Mouse (Mus musculus) hematopoietic stem cell, adult 5-6 weeks (primary cell): ENCODE data around the gene Atp1b2. TPM values are rescaled to one million over a fixed set of nuclear protein-coding genes. Genes with fewer than 3 reads are reported as not detected.
"Not testable (repeated sequence)": the region's sequence is repeated elsewhere in the genome, so short reads cannot be mapped to it uniquely, and the experiment has no call there.

Experiments
- ATAC-seq, 2 experiments: fragments of 125-278 bp in 1 of 2; replicated peaks in 1 of 2; 2 replicates each; pipeline ENCODE4 v1.8.0; 2016 to 2017; ENCODE audit warnings: inconsistent platforms in 2 of 2, mild to moderate bottlenecking in 2 of 2, moderate number of reproducible peaks in 2 of 2, low read depth in 1 of 2, moderate TSS enrichment in 1 of 2; ENCODE audit not compliant: low FRiP score in 2 of 2, poor library complexity in 2 of 2, severe bottlenecking in 2 of 2, insufficient read depth in 1 of 2, low TSS enrichment in 1 of 2
- total RNA-seq: library from RNA; stranded (forward); fragments of 172-1452, 232-1000 nt; gene quantifications from 2 replicates; pipeline ENCODE4 v1.2.3, GENCODE M21; 2017

Atp1b2 gene
- total RNA-seq: 1.0 and 7.6 TPM in 2 replicates

DNA sequence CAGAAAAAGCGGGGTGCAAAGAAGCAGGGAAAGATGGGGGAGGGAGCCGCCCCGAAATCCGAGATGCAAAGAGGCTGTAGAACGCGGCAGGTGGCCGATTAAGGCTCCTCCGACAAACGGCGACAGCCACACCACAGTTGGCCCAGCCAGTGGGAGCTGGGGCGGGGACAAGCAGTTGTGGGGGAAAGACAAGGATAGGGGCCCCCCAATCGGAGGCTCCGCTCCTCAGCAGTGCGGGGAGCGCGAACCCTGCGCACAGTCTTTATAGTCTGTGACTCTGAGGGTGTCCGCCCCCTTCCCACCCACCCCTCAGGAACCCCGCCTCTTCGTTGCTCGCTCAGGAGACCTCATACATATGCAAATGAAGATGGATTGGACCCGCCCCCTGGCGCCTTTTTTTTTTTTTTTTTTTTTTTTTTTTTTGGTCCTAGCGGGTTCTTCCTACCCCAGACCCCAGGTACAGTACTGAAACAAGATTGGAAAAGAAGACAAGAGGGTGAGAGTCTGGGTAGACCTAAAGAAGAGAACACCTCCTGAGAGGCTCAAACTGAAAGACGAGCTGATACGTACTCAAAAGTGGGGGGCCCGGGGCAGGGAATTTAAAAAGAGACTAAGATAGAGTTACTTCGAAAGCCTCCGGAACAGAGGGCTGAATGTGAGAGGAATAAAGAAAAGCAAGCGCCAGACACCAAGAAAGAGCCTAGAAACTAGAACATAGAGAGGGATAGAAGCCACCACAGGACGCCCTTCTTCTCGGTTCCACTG is at the start of gene Atp1b2:
Gene Atp1b2 (minus strand): TSS at position 217 of the 765 bp plus-strand sequence.
- peak; percentile 69 to 75 for ATAC-seq

DNA sequence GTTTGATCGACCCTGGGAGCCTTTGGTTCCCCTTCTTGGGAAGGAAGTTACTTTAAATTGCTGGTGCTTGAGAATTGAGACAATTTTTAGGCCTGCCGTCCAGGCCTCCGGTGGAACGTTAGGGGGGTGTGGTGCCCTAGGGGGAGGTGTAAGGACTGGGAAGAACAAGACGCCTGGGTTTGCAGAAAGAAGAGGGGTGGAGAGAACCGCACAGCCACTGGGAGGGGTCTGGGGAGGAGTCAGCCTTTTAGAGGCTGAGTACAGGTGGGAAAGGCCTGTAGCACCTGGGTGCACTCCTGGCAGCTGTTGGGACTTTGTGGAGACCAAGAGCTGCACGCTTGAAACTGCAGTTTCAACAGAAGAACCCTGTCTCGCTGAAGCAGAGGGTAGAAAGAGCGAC is 49.0 kb upstream of the Atp1b2 start:
- ATAC-seq: no peak

DNA sequence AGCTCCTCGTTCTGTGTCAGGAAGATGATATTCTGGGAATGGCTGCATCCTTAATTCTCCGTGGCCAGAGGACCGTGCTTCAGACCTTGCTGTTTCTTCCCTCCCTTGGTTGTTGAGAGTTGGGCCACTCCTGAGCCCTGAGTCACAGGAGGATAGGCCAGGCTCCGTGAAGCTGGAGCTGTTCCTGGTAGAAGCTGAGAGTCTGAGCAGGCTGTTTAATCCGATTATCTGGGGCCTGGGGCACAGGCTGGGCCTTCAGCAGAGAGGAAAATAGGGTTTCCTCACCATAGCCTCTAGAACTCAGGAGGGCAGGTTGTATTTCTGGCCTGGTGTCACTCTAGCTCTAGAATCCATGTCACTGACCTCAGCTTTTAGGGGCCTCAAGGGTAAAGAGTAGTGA is 47.7 kb upstream of the Atp1b2 start:
- ATAC-seq: no peak

DNA sequence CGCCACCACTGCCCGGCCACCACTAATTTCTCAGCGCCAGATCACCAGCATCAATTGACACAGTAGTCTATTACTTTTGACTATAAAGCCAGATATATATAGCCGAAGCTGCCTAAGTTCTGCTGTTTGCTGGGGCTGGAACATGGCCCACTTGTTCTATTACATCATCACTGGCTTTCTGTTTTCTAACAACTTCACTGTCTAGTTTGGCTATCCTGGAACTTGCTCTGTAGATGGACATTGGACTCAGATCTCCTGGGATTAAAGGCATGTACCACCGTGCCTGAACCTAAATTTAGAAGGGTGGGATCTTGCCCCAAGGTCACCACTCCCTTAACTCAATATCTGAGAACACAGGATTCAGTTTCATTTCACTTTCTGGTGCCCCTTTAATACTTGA is 40.1 kb upstream of the Atp1b2 start:
- no peak for ATAC-seq

DNA sequence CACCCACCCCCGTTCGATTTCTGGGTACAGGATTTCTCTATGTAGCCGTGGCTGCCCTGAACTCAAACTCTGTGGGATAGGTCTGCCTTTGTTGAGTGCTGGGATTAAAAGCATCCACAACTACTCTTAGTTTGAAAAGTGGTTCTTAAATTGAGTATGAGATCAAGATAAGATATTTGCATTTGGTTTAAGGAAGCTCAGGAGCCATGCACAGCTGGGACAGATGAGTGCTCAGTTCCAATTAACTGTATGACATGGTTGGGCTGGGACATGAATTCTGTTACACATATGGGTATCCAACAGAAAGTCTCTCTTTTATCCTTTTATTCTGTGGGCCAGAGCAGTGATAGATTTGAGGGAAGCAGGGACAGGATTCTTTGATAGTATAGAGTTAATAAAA is 29.7 kb upstream of the Atp1b2 start:
- ATAC-seq: no peak

DNA sequence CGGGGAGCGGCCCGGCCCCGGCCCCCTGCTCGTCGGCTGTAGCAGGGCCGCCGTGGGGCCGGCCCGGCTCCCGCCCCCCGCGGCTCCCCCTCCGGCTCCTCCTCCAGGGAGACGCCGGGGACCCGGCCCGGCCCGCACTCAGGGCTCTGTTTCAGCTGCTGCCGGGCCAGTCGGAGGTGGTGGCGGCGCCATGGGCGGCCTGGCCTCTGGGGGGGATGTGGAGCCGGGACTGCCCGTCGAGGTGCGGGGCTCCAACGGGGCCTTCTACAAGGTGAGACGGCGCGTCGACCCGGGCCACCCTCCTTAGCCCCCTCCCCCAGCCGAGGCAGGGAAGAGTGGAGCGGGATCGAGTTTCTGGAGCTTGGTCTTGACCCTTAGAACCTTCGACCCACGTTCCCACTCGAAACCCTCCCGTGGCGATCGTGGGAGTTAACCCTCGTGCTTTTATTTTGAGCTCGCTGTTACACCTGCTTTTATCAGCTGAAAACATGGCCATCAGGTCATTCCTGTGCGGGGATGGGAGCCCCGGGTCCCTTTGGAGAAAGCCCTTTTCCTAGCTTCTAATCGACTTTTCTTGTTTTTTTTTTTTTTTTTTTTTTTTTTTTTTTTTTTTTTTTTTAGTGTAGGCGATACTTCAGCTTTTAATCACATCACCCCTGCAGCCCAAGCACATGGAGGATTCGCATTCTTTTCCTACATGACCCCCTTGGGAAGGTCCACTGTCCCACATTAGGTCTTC is 27.6 kb upstream of the Atp1b2 start:
- ATAC-seq: no peak

DNA sequence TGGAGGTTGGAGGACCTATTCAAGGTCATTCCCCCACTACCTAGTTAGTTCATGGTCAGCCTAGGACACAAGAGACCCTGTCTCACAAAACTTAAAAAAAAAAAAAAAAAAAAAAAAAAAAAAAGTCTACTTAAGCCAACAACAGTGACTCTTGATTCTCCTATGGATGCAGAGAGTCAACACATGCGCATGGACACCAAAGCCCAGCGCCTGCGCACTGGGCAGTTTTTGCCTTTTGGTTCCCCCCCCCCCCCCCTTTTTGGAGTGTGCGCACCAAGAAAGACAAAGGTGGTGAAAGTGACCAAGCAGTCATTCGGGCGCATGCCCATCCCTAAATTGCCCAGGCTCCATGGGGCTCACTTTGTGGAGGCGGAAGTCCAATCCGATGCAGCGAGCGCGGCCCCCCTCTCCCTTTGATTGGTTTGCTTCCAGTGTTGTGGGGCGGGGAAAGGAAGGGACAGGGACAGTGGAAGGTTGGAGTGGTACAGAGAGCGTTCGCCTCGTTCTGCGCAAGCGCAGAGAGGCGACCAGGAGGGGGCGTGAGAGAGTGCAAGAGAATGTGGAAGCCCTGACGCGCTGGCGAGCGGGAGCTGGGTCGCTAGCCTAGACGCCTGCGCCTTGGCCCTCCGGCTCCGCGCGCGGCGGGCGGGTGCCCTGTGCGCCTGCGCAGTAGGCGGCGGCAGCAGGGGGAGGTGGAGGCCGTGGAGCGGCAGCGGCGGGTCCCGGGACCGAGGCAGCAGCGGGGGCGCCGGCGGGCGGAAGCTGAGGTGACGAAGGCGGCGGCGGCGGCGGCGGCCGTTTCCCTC is 26.7 kb upstream of the Atp1b2 start, which contains the start of gene Fxr2:
Gene Fxr2 (plus strand): TSS at position 707 of the 806 bp plus-strand sequence.
- peak; percentile 95 for ATAC-seq

DNA sequence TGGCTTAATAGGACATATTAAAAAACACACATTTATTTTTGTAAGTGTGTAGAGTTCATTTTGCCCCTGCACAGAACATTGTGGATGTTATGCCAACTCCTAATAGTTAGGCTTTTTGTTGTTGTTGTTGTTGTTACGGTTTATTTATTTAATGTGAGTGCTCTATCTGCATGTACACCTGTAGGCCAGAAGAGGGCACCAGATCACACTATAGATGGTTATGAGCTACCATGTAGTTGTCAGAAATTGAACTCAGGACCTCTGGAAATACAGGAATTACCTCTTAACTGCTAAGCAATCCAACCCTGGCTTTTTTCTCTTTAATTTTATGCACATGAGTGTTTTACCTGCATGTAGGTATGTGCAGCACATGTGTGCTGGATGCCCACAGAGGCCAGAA is 24.1 kb upstream of the Atp1b2 start:
- no peak for ATAC-seq

DNA sequence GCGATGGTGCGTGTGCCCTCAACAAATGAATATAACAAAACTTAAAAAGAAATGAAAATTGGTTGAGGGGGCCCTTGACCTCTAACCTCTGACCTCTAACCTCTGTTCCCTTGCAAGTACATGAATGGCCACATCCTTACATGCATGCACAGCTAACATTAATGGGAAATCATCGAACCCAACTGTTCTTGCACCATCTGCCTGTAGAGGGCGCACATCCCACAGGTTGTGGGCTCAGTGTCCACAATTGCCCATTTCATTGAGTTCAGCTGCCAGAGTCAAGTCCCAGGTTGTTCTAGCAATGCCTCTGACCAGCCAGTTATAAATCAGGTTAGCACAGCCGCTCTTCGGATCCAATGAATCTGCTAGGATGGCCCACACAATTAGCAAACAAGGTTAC is 22.5 kb upstream of the Atp1b2 start:
- ATAC-seq: peak in 1 of 2 experiments; percentile 44; a peak in 2 of 4 replicates

DNA sequence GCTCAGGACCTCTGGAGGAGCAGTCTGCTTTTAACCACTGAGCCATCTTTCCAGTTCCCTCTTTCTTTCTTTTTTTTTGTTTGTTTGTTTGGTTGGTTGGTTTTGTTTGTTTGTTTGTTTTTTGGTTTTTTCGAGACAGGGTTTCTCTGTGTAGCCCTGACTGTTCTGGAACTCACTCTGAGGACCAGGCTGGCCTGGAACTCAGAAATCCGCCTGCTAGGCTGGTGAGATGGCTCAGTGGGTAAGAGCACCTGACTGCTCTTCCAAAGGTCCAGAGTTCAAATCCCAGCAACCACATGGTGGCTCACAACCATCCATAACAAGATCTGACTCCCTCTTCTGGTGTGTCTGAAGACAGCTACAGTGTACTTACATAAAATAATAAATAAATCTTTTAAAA is 18.6 kb upstream of the Atp1b2 start:
- not testable (repeated sequence) for ATAC-seq

DNA sequence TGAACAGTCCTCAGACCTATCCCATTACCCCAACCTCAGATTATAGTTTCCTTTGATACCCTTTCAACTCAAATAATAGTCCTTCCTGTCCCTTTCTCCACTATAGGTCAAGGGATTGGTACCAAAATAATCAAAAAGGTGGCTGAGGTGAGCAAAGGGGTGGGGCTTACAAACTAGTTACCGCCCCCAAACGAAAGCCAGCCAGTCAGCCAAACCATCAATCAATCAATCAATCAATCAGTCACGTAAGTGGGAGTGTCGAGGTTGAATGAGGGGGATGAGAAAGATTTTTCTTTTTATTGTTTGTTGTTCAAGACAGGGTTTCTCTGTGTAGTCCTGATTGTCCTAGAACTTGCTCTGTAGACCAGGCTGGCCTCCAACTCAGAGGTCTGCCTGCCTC is 17.3 kb upstream of the Atp1b2 start:
- no peak for ATAC-seq

DNA sequence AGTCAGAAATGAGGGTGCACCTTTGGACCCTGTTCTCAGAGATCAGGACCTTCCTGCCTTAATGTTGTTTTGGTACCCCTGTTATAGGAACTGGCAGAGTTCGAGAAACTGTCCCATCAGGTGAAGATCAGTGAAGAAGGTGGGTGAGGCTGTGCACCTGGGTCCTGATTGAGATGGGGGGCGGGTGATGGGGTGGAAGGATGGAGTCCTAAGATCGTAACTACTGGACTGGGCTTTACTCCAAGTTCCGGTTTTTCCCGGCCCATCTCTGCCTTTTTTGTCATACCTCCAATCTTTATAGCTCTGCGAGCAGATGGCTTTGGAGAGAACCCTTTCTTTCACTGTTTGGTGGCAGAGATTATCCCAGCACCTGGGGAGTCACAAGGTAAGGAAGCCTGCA is 16.7 kb upstream of the Atp1b2 start:
- ATAC-seq: no peak

DNA sequence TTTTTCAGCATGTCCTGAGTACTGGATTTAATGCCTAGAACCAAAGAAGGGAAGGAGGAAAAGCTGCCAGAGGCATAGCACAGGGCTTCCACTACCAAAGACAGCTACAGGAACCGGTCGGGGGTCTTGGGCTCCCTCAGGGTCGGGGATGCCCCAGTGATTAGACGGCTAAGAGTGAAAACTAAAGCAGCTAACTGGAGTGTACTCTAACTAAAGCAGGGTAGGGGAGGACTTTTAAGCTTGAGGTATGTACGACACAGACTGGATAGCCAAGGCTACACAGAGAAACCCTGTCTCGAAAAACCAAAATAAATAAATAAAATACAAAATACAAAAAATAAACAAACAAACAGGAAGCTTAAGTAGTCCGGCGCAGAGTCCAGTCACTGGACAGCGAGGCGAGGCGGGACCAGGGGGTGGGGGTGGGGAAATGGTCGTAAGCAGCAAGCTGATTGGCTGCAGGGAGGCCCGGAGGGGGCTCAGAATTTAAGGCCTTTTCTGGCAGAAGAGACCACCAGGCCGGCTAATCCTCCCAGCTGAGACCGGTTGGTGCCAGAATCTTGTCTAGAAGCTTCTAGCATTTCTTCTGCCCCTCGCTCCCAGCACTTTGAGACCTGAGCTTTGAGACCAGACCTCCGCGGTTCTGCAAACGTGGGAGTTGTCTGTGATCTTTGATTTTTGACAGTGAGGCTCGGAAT is 16.0 kb upstream of the Atp1b2 start, which contains the start of gene Sat2:
Gene Sat2 (plus strand): TSS at position 454 of the 698 bp plus-strand sequence.
- ATAC-seq: no peak

DNA sequence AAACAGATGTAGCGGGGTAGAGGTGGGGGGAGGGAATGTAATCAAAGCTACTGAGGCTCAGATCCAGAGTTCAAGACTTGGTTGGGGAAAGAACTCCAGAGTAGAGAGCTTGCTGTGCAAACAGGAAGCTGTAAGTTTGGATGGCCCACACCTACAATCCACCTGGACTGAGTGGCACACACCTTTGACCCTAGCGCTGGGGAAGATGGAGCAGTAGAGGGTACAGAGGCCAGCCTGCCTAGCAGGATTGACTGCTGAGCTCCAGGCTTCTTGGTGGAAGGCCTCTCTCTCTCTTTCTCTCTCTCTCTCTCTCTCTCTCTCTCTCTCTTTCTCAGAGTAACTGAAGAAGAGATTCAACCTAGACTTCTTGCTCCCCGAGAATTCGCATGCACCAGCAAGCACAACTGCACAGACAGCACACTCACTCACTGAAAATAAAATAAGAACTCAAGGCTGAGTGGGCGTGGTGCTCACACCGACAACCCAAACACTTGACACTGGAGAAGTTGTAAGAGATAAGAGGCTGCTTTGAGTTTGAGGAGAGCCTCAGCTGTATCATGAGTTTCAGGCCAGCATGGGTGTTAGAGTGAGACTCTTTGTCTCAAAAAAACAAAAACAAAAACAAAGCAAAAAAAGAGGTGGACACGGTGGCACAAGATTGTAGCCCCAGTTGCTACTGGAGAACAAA is 14.8 kb upstream of the Atp1b2 start:
- no peak for ATAC-seq

DNA sequence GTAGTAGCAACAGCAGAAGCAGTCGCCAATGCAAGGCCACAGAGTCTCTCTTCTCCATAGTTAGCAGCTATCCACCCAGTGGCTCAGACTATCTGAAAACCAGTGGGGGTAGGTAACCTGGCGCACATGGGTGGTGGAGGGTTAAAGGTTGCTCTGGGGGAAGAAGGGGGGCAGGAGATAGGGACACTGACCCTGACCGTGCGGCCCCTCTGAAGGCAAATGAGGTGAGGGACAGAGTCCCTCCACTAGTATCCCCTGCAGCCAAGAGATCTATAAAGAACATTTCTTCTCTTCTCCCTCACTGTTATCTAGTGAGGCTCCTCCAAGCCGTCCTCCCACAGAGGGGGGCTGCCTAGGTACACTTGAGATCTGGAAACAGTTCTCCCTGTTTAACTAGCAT is 12.1 kb upstream of the Atp1b2 start, which contains the start of gene Shbg:
Gene Shbg (minus strand): TSS at position 101 of the 400 bp plus-strand sequence.
- ATAC-seq: no peak

DNA sequence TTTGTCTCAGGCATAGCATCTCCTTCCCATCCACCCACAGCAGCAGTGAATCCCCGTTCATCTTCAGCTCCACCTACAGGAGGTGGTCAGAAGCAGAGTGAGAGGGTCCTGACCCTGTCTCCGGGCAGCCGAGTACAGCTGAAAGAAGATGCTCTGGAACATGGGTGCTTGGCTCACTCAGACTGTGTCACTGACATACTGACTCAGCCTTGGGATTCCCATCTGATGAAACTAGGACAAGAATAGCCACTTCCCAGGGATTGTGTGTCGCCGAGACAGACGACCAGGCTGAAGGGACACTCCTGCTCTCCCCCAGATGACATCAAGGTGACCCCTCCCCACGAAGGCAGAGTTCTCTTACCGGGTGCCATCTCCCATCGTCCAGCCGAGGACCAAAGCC is 11.0 kb upstream of the Atp1b2 start:
- ATAC-seq: no peak

DNA sequence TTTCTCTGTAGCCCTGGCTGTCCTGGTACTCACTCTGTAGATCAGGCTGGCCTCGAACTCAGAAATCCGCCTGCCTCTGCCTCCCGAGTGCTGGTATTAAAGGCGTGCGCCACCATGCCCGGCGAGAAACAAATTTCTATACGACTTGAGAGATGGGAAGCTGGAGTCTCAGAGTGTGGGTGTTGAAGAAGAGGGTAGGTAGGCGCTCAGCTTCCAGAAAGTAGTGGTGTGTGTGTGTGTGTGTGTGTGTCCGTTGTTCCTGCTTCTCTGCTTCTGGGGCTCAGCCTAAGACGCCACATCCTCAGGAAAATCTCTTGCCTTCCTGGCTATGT is 8.5 kb upstream of the Atp1b2 start:
- not testable (repeated sequence) for ATAC-seq
